Mouse (Mus musculus) MEL (cell line): Measurements from ENCODE around the gene Hat1.

Experiments used
- CTCF ChIP-seq, 3 experiments: IDR thresholded peaks in 2 of 3; conservative IDR thresholded peaks in 1 of 3; 2 replicates each; pipeline ENCODE4 v1.5.1; 2011 to 2012; ENCODE audit warnings: low read length in 3 of 3, low read depth in 2 of 3, mild to moderate bottlenecking in 2 of 3, improper control_type of control experiment in 1 of 3, inconsistent platforms in 1 of 3, mixed read lengths in 1 of 3, moderate library complexity in 1 of 3; ENCODE audit not compliant: control insufficient read depth in 1 of 3, insufficient read depth in 1 of 3, poor library complexity in 1 of 3, severe bottlenecking in 1 of 3
- EP300 ChIP-seq, 2 experiments: IDR thresholded peaks; 2 replicates each; pipeline ENCODE4 v1.6.1; 2011; ENCODE audit warnings: improper control_type of control experiment in 2 of 2, low read length in 2 of 2, low read depth in 1 of 2, mild to moderate bottlenecking in 1 of 2
- GABPA ChIP-seq: IDR thresholded peaks from 2 replicates; pipeline ENCODE4 v1.6.1; 2012; ENCODE audit warnings: low read depth, mild to moderate bottlenecking, inconsistent platforms, low read length, improper control_type of control experiment, moderate library complexity
- JUND ChIP-seq: IDR thresholded peaks from 2 replicates; pipeline ENCODE4 v1.6.1; 2011; ENCODE audit warnings: low read depth, mild to moderate bottlenecking, improper control_type of control experiment, low read length
- POLR2A ChIP-seq, 2 experiments: IDR thresholded peaks; 2 replicates each; pipeline ENCODE4 v1.6.1; 2011 to 2012; ENCODE audit warnings: low read length in 2 of 2, mild to moderate bottlenecking in 2 of 2, control low read depth in 1 of 2, improper control_type of control experiment in 1 of 2, low read depth in 1 of 2, moderate library complexity in 1 of 2; ENCODE audit not compliant: control insufficient read depth in 1 of 2, insufficient read depth in 1 of 2, poor library complexity in 1 of 2
- RCOR1 ChIP-seq: IDR thresholded peaks from 2 replicates; pipeline ENCODE4 v1.6.1; 2012; ENCODE audit warnings: low read depth, mild to moderate bottlenecking, inconsistent platforms, low read length, improper control_type of control experiment
- SMC3 ChIP-seq: IDR thresholded peaks from 2 replicates; pipeline ENCODE4 v1.6.1; 2011; ENCODE audit warnings: low read depth, low read length, improper control_type of control experiment
- TBP ChIP-seq: IDR thresholded peaks from 2 replicates; pipeline ENCODE4 v1.8.0; 2011; ENCODE audit warnings: low read depth, low read length, improper control_type of control experiment

DNA sequence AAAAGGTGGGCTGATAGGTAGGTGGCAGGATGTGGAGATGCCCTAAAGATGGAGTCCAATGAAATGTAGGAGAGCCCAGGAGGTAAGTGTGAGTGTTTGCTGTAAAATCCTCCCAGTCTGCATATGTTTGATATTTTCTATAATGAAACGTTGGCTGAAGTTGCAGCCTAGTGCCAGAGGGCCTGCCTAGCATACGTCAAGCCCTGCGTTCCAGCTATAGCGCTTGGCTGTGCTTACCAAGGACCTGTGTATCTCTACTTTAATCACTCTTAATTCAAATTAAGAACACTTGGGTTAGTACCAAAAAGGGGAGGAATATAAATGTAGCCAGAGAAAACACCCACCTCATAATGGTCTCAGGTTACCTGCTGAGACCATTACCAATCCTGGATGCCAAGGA, 87.0 kb downstream of the Hat1 start:
- TF ChIP-seq CTCF (IDR thresholded peaks at IDR 0.05 in 2 of 3, conservative IDR thresholded peaks at IDR 0.05 in 1 of 3; ENCODE audit: control insufficient read depth in 1 of 3, insufficient read depth in 1 of 3, low read depth in 2 of 3, low read length in 3 of 3, poor library complexity in 1 of 3, severe bottlenecking in 1 of 3) (no peak), POLR2A (IDR thresholded peaks at IDR 0.05; ENCODE audit: control insufficient read depth in 1 of 2, insufficient read depth in 1 of 2, low read depth in 1 of 2, low read length in 2 of 2, poor library complexity in 1 of 2) (no peak), EP300 (IDR thresholded peaks at IDR 0.05; ENCODE audit: low read depth in 1 of 2, low read length in 2 of 2) (no peak), RCOR1 (no peak), SMC3 (no peak), TBP (no peak), JUND (no peak), GABPA (no peak)
